Mouse (Mus musculus): ENCODE data around the gene Layn.

The Layn gene

DNA sequence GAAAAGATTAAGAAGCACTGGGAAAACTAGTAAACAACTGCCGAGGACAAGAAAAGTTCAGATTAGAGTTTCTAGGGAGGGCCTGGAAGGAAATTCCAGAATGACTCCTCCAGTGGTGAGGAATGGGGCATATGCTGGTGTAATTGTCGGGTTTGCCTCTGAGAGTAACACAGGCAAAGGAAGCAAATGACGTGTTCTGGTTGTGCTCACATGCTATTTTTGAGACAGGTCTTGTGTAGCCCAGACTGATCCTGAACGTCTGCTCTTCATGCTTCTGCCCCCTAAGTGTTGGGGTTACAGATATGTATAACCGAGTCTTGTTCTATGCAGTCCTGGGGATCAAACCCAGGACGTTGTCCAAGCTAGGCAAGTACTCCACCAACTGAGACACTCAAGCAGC lies 45.3 kb downstream of the Layn start:
- DNase-seq, result no peak

DNA sequence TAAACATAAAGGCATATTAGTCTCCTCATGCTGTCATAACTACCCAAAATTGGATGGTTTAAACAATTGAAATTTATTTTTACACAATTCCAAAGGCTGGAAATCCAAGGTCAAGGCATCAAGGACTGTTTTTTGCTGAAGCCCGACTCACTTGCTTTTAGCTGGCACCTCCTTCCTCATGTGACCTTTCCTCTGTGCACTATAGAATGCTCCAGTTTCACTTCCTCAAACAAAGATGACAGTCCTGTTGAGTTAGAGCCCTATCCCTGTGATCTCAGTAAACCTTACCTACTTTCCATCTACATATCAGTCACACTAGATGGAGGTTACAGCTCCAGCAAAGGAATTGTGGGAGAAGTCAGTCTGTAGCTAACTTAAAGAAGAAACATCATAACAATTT lies 46.7 kb downstream of the Layn start:
- DNase-seq, result no peak

DNA sequence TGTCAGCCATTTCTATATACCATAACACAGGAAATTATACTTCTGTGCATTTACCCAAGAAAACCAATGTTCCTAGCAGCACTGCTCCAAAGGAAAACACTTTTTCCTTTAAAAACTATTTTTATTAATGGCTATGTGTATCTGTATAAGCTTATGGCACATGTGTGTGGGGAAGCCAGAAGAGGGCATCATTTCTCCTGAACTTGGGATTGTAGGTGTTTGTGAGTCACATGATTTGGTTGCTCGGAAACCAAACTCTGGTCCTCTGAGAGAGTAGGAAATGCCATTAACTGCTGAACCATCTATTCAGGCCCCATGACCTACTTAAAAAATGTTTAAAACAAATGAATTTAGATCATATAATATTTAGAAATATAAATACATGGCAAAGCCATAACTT lies 49.9 kb downstream of the Layn start:
- no peak for DNase-seq

DNA sequence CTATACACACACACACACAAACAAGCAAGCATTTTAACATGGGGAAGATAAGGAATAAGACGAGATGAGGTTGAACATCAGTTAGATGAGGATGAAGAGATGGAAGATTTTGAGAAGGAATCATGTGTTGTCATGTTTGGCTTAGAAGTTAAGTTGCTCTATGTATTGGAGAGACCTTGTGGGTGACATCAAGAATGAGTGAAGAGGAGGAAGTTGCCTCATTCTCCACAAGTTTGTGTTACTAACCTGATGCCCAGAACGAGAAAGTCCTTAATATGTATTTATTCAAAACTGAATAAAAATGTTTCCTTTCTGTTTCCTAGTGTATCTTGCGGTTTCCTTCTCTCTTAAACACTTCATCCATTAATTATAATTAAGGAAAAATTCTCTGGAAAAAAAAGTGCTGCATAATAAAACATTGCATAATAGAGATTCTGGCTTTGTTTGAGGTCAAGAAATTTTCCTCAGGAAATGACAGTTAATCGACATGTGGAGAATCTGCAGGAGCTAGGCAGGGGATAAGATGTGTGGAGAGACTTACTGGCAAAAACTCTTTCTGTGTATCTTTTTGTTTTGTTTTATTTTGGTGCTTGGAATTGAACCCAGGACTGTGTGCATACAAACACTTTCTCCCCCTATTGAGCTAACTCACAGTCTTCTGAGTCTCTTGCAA lies 55.6 kb downstream of the Layn start:
- no peak for DNase-seq

DNA sequence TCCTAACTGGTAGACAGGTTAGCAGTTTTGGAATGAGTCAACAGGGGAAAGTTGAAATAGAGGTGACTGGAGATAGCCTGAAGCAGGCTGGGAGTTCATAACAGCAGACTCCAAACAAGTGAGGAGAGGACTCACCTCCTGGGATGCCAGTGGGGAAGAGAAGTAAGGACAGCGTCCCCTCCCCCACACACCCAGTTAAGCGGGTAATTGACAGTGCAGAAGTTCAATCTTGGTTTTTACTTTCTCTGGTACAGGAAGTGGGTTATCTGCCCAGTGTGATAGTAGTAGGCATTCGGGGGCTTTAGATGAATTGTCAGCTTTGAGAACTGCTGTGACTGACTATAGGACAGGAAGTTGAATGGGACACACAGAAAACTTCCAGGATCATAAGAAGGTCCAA lies 56.5 kb downstream of the Layn start:
- DNase-seq, result no peak

DNA sequence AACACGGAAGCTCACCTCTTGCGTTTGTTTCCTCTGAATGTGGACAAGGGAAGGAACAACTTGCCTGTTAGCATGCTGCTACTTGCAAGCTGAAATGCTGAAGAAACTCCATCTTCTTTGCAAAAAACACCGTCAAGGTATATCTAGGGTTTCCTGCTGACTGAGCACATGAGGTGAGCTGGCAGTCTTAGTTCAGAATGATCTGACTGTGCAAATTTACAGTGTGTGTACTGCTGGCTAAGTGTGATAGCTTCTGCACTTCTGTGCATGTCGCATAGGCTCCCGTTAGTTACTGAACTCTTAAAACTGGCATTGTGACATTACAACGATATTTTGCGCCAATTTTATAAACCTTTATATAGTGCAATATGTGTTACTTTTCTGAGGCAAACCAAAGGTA lies 57.2 kb downstream of the Layn start:
- no peak for DNase-seq

DNA sequence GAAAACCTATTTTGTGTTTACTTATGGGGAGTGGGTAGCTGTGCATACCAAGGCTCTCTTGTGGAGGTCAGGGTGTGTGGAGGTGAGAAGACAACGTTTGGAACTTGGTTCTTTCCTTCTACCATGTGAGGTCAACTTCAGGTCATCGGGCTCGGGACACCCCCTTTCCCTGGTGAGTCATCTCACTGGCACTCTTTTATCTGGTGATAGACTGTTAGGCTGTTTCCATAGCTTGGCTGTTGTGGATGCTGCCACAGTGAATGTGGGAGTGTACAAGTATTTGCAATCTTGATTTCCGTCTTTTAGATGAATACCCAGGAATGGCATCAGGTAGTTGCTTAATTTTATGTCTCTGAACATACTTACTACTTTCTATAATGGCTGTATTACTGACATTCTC lies 61.2 kb downstream of the Layn start:
- no peak for DNase-seq

DNA sequence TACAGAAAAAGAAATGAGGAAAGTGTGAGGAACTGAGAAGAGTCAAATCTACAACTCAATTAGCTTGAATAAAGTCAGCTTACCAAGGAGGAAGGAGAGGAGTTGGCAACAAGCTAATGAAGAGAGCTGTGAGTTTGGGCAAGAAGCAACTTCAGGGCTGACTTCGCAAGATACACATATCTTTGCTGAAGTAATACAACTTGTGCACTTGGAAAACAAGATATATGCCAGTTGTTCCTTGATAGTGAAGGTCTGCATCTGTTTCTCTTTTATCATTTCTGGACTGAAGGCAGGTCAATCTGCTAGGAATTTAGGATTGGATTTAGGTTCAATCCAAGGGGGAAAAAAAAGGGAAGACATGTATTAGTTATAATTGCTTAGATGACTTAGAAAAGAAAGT lies 63.2 kb downstream of the Layn start:
- DNase-seq, result no peak

DNA sequence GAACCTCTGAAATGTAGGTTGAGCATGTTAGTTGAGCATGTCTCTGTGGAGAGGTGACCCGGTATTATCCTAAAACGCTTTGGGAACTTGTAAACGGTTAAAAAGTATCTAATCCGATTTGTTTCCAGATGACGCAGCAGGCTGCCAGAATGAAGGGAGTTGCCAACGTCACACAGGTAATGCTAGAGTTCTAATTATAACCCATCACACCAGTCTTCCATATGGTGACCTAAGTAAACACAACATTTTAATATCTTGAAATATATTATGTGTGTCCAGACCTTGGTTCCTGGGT lies 67.3 kb downstream of the Layn start:
- no peak for DNase-seq

DNA sequence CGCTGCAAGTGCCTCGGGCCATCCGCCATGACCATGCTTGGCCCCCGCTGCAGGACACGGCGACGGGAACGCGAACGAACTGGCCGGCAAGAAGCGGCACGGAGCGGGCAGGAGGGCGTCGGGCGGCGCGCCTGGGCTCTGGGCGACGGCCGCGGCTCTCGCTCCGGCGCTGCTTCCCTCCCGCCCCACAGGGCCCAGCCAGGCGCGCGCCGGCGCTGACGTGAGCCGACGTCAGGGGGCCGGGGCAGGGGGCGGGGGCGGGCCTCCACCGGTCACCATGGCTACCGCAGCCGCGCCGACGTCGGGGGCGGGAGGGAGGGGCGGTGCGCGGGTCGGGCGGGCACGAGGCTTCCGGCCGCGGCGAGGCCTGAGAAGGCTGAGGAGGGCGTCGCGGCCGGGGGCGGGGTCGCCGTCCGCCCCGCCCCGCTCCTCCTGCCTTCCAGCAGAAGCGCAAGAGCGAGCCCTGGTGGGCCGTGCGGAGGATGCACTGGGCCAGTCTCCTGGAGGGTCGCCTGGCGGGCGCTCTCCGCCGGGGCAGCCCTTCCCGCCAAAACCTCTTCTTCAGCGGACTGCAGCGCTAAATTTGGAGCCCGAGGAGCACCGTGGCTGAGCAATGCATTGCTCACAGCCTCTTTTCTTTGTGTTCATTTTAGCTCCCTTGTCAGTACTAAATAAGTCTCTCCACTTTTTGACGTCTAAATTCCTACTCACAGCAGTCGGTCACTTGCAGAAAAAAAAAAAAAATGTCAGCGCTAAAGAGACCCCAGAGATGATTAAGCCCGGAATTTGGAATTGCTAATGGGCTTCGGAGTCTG lies 67.8 kb downstream of the Layn start, which contains the start of gene Sik2:
TSS of gene Sik2 (minus strand) at position 233 of the 815 bp plus-strand sequence.
- DNase-seq, result peak; percentile 95 to 98

DNA sequence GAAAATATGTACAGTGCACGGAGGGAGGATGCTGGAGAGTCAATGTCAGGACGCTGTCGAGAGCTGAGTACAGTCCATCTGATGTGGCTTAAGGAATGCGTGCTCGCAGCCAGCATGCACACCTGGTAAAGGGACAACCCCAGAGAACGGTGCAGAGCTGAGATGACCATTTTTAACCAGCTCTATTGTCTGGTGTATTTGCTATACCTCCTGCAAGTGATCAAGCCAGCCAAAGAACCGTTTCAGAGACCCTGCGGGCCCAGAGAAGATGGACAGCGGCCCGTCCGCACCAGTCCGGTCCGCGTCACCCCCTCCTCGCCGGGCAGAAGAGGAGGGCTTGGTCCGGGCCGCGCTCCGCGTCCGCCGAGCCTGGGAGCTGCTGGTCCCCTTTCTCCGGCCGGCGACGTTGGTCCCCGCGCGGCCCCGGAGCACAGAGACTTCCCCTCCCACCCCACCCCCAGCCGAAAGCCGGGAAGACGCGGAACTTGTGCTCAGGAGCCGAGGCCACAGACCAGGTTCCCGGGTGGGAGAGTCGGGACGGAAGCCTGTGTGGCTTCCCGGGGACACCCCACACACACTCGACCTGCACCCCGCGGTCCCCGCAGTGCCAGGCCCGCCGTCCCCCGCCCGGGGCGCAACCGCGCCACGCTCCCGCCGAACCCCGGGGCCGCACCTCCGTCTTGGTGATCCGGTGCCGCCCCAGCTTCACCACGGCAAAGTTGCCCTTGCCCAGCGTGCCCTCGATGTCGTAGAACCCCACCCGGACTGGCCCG lies 68.6 kb downstream of the Layn start:
- DNase-seq, result no peak

DNA sequence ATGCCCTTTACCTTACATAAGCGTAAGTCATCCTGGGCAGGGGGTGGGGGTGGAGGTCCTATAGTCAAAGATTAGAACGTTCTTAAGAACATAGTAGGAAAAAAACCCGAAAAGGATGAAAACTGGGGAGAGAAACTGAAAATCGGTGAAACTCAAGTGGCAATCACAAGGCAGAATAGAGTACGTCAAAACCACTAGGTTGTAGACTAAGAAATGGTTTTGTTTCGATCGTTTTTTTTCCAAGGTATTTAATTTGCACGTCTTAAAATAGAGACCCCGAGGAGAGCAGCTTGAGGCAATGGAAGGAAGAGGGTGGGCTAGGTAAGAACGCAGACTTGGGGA lies 69.2 kb downstream of the Layn start:
- no peak for DNase-seq

DNA sequence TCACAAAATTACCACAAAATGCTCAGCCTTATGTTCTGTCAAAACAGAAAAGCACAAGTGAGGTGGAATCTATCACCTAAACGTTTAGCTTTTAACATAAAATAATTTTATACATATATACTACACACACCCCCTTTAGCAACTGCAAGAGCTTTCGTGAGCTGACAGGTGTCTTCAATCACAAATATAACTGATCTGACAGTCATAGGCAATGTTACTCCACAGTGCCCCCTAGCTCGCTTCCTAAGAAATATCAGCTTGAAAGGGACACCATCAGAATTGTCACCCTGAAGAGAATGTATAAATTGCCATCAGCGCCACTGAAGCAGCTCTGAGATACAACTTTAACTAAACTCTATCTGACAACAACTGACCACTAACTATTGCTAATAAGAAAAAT lies 70.0 kb downstream of the Layn start:
- peak; percentile 70 to 75 for DNase-seq

All from kidney, postnatal 4 days (tissue).